Mouse (Mus musculus): ENCODE results near the gene 4930507D05Rik.
"Not testable (repeated sequence)": the region's sequence is repeated elsewhere in the genome, so short reads cannot be mapped to it uniquely, and the experiment has no call there.

4930507D05Rik gene

DNA sequence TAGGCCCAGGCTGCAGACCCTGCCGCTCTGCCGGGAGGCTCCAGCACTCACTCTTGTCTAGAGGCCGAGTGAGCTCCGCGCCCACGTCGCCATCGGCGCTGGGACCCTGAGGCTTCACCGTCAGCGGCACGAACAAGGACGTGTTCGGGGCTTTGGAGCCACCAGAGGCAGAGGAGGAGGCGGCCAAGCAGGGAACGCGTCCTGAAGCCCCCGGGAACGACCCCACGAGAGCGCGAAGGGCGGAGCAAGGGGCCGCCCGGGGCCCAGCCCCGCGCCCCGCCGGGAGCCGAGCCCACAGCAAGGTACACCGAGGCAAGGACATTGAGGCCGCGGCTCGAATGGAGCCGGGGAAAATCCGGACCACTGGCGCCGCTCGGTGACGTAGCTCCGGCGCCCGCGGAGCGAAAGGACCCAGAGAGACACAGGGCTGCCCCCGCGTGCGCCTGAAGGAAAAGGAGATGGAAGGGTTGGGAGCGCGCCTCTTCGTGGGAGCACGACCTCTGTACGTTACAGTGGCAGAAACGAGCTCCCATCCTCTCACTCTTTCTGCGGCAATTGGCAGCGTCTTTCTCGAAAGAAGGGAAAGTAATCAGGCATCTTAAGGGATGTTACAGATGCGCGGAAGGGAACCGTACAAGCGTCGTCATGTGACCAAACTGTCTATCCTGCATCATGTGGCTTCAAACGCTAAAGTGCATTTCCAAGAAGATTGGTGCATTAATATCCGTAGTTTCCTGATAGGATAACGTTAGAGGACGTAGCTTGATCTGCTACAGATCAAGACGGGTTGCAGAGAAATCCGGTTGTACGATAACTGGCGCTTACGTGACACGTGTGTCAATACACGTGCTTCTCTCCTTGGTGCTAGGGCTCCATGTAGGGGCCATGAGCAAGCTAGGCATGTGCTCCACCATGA, at the start of gene 4930507D05Rik, which contains the start of gene Supv3l1:
Gene 4930507D05Rik, plus strand, starts transcription at position 126 of the 916 bp plus-strand sequence.
Gene Supv3l1, minus strand, starts transcription at position 375 of the 916 bp plus-strand sequence.
- DNase-seq (ENCODE audit: low spot score) = peak; percentile 87

DNA sequence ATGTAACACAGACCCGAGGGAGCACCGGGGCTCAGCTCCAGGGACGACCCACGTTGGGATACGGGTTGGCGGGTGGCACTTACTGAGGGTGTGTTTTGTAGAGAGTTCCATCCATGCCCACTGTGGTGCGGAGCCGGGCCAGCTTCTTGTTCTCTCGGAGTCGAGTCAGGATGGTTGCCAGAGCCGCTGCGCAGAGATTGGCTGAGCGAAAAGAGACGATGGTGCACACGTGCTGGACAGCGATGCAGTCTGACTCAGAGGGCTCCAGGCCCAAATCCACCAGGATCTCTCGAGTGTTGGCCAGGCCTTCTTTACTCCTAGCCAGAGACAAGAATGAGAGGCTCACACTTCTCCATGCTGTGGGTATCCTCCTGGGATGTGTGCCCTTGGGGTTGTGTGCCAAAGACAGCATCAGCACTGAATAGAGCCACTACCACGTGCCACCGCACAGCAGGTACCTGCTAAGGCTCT, 47.6 kb upstream of the 4930507D05Rik start:
- DNase-seq (ENCODE audit: low spot score) = no peak

GRCm38 (mm10) chr10:62404901-62405300, 44.4 kb upstream of the 4930507D05Rik start:
- DNase-seq (ENCODE audit: low spot score) = peak; percentile 2

DNA sequence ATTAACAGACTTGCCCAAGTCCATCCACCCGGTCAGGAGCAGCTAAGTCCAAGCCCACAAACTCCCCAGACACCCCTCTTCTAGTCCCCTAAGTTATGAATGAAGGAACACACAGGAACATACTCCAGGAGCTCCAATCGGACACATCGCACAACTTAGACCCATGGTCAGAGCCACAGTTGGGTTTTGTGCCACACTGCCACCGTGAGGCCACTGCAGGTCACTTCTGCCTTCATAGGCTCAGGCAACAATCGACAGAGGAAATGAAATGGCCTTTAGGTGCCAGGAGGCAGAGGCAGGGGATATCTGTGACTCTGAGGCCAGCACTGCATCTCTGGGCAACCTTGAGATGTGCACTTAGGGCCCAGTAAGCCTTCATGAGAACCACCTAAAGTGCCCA, 38.3 kb upstream of the 4930507D05Rik start:
- peak; percentile 66 for DNase-seq (ENCODE audit: low spot score)

DNA sequence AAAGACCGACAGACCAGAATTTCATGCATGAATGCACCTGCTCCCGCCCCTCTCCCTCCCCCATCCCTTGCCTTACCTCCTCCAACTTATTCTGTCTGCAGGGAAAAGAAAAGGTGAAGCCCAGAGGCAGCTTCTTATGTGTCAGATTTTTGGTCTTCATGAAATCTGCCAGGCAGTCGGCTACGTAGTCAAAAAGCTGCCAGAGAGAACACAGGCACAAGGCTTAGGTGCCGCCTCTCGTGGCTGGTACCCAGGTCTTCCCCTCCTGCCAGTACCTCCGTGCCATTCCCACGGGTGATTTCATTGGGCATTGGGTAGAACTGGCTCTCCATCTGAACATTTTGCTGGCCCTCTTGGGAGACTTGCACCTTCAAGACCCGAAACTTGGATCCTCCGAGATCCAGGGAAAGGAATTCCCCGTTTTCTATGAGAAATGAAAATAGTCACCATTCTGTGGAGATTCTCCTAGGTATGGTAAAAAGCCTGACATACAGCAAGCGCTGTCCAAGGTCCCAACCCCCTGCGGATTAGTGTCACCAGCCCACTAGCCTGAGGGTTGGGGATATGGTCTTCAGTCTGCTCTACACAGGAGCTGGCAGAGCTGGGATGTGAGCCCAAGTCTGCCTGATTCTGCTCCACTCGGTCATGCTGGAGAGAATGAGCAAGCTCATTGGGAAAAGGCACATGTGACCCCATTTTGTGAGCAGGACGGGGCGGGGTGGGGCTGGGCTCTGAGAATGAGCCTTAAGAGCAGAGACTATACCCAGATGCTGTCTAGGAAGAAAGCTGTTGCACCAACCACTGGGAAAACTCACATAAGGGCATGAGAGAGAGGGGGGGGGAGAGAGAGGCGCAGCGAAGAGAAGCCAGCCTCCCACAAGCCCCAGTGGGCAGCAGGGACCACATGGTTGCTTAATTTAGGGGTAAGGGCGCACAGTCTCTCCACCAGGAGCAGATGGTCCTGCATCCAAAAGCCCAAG, 37.6 kb upstream of the 4930507D05Rik start:
- DNase-seq (ENCODE audit: low spot score) = no peak

GRCm38 (mm10) chr10:62412906-62413605, 36.2 kb upstream of the 4930507D05Rik start:
- no peak for DNase-seq (ENCODE audit: low spot score)

DNA sequence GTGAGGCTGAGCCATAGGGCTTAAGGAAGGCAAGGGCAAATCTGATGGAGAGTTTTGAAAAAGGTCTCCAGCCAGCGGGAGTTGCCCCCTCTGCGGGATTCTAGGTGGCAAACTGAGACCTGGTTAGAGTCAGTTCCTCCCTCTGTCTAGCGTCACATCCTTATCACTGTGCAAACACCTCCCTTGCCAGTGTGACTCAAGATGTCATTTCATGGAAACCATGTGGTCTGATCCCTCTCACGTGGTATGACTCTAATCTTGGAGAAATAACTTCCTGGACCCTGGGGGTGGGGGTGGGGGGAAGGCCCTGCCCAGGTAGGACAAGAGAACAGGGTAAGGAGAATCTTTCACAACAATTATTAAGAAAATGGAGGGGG, 35.7 kb upstream of the 4930507D05Rik start:
- DNase-seq (ENCODE audit: low spot score) = peak; percentile 62

- DNase-seq (ENCODE audit: low spot score) = no peak
These were observed 30.4 kb upstream of the 4930507D05Rik start for GRCm38 (mm10) chr10:62418831-62419356.

DNA sequence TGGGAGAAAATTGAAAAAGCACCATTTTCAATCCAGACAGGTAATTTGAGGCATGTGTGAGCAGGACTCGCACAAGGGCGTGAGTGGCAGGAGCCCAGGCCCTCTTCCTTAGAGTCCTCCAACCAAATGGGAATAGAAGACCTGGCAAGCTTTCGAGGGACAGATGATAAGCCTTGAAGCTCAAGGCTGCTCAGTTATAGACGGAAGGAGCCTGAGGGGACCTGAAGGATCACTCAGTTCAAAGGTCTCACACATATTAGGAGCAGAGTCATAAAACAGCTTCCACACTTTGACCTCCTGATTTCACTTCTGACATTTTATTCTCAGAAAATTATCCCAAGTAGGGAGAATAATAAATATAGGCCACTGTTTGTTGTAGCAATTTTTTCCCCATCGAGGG, 29.9 kb upstream of the 4930507D05Rik start:
- DNase-seq (ENCODE audit: low spot score) = no peak

DNA sequence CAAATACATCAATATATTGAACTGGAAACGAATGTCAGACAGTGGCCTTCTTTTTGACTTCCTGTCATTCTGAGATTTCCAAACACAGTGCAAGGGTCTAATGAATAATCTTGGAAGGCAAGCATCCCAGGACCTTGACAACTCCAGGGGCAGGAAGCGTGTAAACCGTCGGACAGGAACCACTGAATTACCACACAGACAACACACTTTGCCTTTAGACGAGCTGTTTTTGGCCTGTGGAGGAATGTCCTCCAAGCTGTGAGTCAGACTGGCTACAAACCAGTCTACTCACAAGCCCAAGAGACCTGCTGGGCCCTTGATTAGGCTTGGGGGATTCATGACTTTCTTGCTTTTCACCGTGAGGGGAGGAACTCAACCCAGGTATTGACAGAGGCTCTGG, 28.9 kb upstream of the 4930507D05Rik start:
- DNase-seq (ENCODE audit: low spot score) = no peak

- DNase-seq (ENCODE audit: low spot score) = no peak
These were observed 28.2 kb upstream of the 4930507D05Rik start for GRCm38 (mm10) chr10:62421127-62421526.

GRCm38 (mm10) chr10:62422255-62422654, 27.0 kb upstream of the 4930507D05Rik start, which contains the start of gene Hkdc1:
Gene Hkdc1 (minus strand): TSS chr10:62422491.
- DNase-seq (ENCODE audit: low spot score) = peak; percentile 61

- no peak for DNase-seq (ENCODE audit: low spot score)
These were observed 24.0 kb upstream of the 4930507D05Rik start for GRCm38 (mm10) chr10:62425081-62425871.

- peak; percentile 3 for DNase-seq (ENCODE audit: low spot score)
These were observed 18.9 kb upstream of the 4930507D05Rik start for GRCm38 (mm10) chr10:62430427-62430826.

DNA sequence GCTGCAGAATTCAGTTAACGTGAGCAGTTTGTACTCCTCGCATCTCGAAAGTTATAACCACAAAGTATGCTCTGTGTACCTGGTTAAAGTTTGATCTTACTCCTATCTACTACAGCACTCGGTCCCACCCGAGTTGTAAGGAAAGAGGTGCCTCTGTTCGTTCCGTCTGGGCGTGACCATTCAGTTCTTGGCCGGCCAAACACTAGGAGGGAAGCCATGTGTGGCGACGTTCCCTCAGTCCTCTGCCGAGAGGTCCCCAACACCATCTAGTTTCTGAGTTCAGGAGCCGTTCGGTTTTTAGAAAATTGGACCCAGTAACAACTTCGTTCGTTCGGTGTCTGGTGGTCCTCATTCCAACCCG, 971 bp downstream of the 4930507D05Rik start:
- DNase-seq (ENCODE audit: low spot score) = no peak

- DNase-seq (ENCODE audit: low spot score) = not testable (repeated sequence)
These were observed 2.7 kb downstream of the 4930507D05Rik start for GRCm38 (mm10) chr10:62452001-62452400.

DNA sequence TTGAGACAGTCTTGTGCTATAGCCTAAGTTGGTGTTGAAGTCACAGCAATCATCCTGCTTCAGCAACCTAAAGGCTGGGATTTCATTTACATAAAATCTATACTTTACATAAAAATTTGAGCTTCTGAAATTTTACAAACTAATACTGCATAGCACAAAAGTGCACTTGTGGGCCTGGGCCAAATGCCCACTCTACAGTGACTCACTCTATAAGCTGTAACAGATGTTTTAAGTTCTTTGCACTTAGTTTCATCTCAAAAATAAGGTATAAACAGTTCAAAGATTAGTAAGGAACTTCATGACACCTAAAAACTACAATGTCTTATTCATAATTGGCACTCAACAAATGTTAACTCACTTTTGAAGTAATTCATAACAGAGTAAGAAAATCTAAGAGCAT, 12.0 kb downstream of the 4930507D05Rik start:
- DNase-seq (ENCODE audit: low spot score) = no peak

DNA sequence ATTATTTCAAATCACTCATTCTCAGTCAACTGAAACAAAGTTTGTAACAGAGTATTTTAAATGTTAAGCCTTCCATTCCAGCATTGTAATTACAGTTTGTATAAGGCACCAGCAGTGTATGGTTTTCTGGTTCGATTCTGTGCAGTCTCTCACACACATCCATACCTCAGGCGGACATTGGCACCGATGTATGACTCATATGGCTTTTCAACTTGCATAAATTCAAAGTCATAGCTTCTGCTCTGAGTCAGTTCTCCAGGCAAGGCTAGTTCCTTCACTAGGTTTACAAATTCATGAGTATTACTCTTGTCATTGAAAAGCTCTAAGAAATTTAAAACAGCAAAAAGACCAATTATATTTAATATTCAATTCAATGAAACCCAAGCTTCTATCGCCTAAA, 20.4 kb downstream of the 4930507D05Rik start:
- DNase-seq (ENCODE audit: low spot score) = no peak

DNA sequence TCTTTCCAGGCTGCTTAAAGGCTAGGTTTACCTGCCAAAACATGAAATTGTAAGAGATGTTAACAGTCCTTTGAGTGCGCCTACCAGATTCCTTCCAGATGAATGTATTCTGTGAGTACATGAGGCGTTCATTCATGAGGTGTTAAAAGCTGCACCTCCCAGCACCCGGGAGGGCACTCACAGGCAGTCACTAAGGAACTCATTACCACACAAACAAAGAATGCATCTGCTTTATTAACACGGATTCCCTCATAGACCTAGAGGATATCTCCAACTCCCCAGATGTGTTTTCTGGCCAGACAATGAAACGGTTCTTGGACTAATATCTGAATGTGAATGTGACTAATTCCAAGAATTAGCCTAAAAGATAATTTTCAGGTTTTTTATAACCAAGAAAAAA, 21.8 kb downstream of the 4930507D05Rik start:
- no peak for DNase-seq (ENCODE audit: low spot score)

DNA sequence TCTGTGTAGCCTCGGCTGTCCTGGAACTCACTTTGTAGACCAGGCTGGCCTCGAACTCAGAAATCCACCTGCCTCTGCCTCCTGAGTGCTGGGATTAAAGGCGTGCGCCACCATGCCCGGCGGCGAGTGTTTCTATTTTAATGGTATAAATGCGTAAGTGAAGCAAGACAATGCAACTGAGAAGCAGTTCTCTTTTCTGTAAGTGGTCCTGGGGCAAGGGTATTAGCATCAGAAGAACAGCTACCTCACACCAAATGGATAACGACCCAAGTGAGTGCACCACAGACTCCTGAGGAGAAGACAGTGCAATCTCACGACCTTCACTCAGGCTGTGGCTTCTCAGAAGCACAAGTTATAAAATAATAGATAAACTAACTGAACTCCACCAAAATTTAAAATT, 25.7 kb downstream of the 4930507D05Rik start:
- no peak for DNase-seq (ENCODE audit: low spot score)

- no peak for DNase-seq (ENCODE audit: low spot score)
These were observed 27.7 kb downstream of the 4930507D05Rik start for GRCm38 (mm10) chr10:62476980-62477379.

All from lung, postnatal 25 days (tissue).